Mouse (Mus musculus) erythroblast, embryonic 14.5 days (primary cell): ENCODE measurements around the gene Csnk1g2.

ENCODE experiments used
- GATA1 ChIP-seq: IDR thresholded peaks from 2 replicates; pipeline ENCODE4 v1.6.1; 2012; ENCODE audit warnings: low read length, inconsistent platforms, mixed read lengths
- TAL1 ChIP-seq: IDR thresholded peaks from 3 replicates; pipeline ENCODE4 v1.6.1; 2012; ENCODE audit warnings: low read length, inconsistent platforms, mixed read lengths

DNA sequence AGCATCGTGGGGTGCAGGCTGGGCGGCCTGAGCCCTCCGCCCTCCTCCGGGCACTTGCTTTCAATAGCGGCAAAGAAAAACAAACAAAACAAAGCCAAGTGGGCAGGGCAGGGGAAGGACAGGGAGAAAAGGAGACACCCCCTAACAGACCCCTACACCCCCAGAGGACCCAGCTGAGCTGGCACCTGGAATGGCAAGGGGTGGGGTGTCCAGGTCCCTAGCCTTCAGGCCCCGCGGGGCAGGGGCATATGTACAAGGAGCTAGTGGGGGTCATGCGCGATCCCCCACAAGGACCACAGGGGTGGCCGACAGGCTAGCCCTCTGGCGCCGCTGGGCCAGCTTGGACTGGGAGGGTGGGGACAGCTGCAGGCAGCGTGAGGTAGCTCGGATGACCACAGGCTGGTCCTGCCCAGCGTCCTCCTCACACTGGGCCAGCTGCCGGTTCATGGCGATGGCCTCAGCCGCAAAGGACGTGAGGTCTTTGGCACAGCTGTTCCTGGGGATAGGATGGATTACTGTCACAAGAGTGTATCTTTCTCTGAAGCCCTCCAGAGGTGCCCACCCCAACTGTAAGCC is 44.3 kb downstream of the Csnk1g2 start:
- TF ChIP-seq GATA1 (no peak), TAL1 (no peak)
